Mouse (Mus musculus) heart, adult 2 months (tissue): ENCODE data around the gene Pdhx.

Source experiments
- CTCF ChIP-seq: fragments of 200-600 bp; IDR thresholded peaks from 2 replicates; pipeline ENCODE4 v1.8.1; 2022; ENCODE audit warnings: antibody characterized with exemption, mild to moderate bottlenecking, moderate library complexity
- EP300 ChIP-seq: fragments of 200-500 bp; IDR thresholded peaks from 2 replicates; pipeline ENCODE4 v1.6.1; 2011; ENCODE audit warnings: low read depth, low read length, control low read depth; ENCODE audit not compliant: insufficient read depth
- POLR2A ChIP-seq: fragments of 200-500 bp; IDR thresholded peaks from 2 replicates; pipeline ENCODE4 v1.6.1; 2011; ENCODE audit warnings: mild to moderate bottlenecking, low read depth, low read length, control low read depth; ENCODE audit not compliant: insufficient read depth

- TF ChIP-seq CTCF (no peak), POLR2A (no peak), EP300 (no peak)
These were observed 35.5 kb downstream of the Pdhx start for GRCm38 (mm10) chr2:103037831-103038230.
